Mouse (Mus musculus) lung, postnatal 4 days (tissue): ENCODE results near the gene Pigx.
A peak's percentile ranks its signal among the peaks of the same experiment; 100 is the strongest.
"Not testable (repeated sequence)": the region's sequence is repeated elsewhere in the genome, so short reads cannot be mapped to it uniquely, and the experiment has no call there.

Experiments
- DNase-seq, 2 experiments: peaks; one replicate each; pipeline ENCODE4 v3.0.0; 2021

Gene Pigx

DNA sequence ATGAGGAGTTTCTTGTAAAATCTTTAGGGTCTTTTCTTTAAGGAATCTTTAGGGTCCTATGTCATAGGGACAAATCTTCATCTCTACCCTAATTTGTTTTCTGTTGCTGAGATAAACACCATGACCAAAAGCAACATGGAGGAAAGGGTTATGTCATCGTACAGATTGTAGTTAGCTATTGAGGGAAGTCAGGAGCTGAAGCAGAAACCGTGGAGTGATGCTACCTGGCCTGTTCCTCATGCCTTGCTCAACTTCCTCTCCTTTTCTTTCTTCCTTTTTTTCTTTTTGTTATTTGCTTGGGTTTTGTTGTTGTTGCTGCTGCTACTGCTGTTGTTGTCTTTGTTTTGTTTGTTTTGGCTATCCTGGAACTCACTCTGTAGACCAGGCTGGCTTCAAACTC lies 9.0 kb upstream of the Pigx start:
- no peak for DNase-seq

DNA sequence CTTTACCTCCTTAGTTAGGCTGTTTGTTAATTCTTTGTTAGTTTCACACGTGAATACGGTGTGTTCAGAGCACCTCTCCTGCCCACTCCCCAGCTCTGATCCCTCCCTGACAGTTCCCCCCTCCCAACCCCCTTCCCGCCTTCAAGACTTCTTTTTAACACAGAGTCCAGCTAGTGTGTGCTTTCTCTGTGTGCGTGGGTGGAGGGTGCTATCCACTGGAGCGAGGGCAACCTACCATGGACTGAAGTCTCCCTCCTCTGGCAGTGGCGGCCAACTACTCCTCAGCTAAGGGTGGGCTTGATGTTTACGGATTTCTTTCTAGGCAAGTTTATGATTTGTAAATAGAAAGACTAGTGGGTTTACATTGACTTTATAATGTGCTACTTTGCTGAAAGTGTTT lies 8.6 kb upstream of the Pigx start:
- DNase-seq: no peak

DNA sequence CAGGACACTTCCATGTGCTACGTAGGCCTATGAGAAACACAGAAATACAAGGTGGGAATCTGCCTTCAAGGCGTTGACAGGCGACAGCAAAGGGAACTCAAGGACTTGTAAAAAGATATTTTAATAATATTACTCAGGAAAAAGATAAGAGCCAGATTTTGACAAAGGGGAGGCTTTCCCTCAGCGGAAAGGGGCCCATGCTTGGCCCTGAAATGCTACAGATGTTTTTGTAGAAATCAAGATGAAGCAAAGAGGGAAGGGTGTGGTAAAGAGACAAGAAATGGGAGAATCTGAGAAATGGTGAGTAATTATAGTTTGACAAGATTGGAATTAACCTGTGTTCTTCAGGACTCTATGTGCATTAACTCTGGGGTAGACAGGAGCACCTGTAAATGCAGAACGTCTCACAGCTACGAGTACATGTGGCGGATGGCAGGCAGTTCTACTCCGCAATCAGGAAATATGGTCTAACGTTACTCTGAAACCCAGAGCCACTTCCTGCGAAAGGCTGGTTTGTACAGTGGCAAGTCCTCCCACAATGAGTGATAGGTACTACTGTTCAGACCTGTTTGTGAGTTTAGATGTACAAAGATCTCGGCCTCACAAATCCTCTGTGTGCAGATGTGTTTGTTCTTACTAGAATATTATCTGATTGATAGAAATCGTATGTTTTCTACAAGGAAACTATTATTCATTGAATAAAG lies 8.0 kb upstream of the Pigx start:
- DNase-seq: no peak

DNA sequence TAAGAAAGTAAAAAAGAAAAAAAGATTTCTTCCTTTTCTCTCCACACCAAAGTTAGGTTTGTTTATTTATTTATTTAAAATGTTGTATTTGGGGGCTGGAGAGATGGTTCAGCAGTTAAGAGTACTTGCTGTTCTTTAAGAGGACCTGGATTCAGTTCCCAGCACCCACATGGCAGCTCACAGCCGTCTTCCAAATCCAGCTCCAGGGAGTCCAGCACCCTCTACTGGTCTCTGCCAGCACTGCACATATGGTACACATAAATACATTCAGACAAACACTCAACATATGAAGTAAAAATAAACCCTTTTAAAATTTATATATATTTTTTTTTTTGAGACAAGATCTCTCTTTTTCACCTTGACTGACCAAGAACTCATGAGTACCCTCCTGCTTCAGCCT lies 6.2 kb upstream of the Pigx start:
- no peak for DNase-seq

DNA sequence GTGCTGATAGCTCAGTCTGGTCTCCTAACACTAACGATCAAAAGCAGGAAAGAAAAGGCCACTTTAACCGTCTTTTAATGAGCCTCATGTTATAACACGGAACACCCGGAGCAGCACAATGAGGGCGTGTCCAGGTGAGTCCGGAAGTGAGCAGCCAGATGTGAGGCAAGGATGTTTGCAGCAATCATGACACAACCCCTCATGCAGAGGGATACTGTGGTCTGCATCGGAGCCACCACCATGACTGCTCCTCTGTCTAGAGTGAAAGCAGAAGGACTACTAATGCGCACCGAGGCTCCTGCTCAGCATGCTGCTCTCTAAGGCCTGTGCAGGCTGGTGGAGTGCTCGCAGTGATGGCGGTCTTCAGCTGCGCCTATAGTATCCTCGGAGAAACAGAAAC lies 2.8 kb upstream of the Pigx start:
- DNase-seq: no peak

DNA sequence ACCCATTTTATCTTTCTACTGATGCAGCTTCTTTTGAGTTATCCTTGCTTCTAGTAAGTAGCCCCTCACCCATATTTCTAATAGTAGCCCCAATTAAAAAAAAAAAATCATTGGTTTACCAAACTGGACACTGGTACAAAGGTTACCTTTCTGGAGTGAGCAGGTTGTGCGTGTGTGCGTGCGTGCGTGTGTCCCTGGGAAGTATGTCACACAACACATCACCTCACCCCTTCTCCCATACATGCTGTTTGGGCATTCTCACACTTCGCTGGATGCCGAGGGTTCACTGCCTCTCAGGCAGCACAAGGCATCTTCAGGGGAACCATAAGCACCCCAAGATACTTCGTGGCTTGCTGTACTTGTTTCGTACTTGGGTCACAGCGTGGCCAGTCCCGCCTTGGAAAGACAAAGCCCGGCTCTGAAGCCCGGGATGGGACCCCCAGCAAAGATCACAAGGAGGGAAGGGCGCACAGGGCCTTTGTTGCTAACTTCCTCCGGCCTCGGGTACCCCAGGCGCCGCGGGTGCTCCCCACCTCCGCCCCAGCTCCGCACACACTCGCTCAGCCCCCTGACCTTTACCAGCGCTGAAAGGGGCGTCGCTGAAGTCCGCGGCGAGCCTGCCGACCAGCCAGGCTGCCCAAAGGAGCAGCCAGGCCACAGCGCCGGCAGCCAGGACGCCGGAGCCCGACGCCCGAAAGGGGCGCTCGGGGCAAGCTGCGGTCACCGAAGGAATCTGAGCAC lies 473 bp downstream of the Pigx start:
- no peak for DNase-seq

DNA sequence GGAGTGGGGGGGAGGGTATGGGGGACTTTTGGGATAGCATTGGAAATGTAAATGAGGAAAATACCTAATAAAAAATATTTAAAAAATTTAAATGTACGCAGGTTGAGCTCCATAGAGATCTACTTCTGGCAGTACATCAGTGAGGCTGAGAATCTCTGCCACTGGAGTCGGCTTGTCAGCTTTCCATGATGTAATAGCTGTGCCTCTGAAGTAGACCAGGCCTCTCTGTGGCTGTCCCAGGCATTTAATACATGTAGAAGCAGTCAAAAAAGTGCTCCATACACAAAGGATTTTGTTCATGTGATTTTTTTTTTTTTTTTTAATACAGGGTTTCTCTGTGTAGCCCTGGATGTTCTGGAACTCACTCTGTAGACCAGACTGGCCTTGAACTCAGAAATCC lies 1.8 kb downstream of the Pigx start:
- not testable (repeated sequence) for DNase-seq

DNA sequence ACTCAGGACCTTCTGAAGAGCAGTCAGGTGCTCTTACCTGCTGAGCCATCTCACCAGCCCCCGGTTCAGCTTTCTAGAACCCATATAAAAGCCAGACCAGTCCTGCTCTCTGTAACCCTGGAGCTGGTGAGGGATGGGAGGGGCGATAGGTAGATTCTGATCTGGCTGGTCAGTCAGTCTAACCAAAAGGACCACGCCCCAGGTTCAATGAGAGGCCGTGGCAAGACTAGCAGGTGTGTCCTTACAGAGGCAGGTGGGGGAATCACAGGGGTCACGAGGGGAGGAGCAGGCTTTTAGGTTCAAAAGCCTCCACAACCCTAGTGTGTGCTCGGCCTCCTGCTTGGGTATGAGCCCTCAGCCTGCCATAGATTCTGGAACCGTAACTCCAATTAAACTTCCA lies 8.1 kb downstream of the Pigx start:
- DNase-seq: no peak

DNA sequence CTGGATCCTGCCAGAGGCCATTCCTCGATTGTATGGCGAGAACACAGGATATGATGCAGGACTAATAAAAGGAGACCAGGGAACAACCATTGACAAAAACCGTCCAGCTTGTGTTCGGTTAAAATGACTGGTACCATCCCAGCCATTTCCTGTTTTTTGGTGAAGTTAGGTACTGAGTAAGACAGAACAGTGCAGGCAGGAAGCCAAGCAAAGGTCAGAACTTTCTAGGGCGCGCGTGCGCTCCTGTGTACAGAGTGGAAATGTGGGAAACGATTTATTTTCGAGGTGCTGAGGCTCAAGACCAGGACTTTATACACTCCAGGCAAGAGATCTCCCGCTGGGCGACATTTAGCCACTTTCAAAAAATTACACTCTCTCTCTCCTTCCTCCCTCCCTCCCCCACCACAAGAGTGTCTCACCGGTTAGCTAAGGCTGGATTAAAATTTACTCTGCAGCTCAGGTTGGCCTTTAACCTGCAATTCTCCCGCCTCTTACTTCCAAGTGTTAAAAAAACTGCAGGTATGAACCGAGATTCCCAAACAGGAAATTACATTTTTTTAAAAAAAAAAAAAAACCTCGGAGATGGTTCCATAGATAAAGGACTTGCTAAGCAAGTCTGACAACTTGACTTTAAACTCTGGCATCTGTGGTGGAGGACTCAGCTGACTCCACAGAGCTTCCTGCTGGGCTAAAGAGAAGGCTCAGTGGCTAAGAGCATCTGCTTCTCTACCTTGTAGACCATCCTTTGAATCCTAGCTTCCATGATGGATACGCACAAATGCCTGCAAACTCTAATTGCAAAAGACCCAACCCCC lies 11.7 kb downstream of the Pigx start:
- peak in 1 of 2 experiments; percentile 38 for DNase-seq

DNA sequence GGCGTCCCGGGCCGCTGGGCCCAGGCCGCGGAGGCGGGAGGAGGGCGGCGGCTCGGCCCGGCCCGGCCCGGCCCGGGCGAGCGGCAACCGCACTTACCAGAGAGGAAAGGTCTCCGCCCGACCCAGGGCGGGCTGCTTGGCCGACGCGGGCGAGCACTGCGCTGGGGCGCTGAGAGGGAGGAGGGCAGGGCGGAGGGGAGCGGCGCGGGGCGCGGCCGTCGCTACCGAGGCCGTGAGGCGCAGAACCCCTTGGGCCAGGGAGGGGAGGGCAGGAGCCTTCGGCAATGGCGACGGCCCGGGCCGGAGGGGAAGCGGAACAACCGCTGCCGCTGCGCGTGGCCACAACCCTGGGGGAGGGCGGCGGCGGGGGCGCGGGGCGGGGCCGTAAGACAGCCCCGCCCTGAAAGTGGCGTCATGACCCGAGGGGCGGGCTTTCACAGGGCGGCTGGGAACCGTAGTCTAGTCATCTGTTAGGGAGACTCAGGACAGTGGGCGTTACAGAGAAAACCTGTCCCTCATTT lies 20.5 kb downstream of the Pigx start, which contains the start of gene Pak2:
Pak2 (minus strand) TSS at position 352 of the 521 bp plus-strand sequence.
- DNase-seq: peak; percentile 92 to 94

DNA sequence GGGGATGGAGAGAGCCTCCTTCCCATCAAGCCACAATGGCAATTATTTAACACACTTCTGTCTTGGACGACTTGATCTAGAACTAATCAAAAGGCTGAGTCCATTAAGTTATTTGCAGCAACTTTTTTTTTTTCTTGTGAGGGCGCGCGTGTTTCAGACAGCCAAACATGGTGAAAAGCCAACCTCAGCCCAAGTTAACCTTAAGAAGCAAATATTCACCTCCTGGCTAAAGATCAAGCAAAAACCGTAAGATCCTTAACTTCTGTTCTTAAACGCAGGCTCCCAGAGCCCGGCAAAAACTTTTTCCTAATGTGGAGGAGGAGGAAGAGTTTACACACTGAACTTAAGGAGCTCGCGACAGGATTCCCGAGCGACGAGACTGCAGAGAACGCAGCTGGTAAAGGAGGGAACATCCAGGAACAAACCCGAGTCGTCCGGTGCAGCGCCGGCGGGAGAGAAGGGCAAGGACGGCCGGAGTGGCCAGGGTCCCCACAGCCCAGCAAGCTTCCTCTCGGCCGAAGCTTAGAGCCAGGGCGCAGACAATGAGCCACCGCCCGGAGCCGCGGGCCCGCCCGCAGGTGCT lies 21.0 kb downstream of the Pigx start:
- DNase-seq: no peak

DNA sequence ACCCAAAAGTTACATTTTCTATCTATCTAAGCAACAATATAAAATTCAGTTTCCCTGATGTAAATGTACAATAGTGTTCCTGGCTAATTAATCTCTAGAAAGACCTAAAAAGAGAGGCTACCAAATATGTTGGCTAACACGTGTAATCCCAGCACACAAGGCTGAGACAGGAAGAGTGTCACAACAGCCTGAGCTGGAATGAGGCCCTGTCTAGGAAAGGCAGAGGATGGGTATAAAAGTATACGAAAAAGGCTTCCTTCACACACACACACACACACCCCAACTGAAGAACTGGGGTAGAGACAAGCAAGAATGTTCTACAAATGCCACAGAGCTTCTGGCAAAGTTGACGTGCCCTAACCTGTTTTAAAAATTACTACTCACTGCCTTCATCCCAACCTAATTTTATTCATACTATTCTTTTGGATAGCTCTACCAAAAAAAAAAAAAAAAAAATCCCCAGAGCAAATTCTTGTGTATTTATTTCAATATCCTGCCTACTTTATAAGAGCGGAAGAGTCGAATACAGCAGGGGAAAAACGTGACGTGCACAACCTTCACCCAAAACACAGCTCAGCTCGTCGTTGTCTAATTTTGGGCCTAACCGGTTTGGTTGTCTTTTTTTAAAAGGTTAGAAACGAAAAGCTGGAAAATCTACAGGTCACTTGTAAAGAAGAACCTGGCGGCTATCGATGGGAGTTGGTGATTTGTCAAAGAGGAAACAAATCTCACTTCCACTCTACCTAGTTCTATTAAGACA lies 21.7 kb downstream of the Pigx start:
- DNase-seq: peak in 1 of 2 experiments; percentile 14

DNA sequence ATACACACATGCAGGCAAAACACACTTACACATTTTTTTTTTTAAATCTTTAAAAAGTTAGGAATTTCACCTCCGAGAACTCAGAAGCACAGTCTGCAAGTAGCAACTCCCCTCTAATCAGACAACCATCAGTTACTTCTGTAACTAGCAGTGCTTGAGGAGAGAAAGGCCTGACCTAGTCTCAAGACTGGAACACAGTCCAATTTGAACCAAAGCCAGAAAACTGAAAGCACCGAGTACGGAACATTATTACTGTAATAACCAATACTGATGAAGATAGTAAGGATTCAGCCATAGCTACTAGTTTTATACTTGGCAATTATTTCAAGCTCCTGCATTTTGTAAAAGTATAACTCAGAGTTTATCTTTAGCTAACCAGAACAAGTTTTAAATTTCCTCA lies 23.1 kb downstream of the Pigx start:
- DNase-seq: no peak

DNA sequence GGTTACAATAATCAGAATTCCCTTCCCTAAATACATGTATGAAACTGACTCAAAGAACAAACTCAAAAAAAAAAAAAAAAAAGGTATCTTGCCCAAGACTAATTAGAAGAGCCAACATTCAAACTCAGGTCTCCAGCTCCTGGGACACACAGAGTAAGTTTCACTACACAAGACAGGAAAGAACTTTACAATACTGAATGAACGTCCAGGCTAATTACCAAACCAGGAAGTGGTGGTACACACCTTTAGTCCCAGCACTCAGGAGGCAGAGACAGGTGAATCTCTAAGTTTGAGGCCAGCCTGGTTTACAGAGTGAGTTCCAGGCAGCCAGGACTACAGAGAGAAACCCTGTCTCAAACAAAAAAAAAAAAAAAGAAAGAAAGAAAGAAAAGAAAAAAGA lies 23.8 kb downstream of the Pigx start:
- DNase-seq: no peak

DNA sequence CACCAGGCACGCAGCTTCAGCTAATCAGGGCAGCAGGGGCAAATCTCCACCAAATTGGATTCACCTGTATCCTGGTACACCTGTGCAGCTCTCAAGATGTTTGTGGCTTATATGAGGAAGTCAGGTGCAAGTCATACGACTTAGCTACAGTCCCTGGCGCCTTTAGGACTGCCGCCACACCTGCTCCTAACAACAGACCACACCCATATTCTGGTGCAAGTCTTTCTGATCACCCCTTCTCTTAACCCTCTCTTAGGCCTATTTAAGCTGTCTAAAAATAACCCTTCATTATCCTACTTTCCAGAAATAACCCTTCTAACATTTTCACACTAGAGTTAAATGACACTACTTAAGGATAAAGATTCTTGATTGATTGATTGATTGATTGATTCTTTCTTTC lies 29.5 kb downstream of the Pigx start:
- not testable (repeated sequence) for DNase-seq

DNA sequence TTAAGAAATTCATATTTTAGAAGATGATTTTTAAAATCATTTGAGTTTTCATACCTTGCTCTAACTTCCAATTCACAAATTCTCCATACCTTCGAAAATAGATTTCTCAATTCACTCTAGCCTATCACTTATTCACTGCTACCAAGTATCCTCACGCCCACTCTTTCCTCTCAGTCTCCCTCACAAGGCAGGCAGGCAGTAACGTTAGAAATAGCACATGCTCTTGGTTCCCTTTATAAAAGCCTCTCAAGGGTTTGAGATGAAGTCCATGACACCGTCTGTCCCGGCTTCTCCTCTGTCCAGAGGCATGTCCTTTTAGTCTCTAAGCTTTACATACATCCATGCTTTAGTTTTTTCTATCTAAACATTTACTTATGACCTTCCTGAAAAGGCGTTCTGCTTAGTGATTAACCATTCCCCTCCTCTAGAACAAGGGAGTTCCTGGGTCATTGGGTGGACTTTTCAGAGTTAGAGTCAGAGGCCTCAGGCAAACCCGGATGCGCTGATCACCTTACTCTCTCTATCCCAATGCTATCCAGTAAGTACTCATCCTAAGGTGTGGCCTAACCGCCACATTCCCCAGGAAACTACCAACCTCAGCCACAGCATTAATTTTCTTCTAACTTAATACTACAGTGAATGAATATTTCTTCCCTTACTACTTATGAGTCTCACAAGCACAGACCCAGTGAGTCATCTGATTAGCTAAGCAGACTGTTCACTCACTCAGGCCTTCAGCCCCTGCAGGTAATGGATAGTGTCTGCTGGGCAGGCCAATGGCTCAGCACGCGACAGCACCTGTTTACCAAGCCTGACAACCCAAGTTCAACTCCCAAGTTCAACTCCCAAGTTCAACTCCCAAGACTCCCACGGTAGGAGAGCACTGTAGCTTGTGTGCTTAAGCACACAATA lies 30.9 kb downstream of the Pigx start:
- no peak for DNase-seq

DNA sequence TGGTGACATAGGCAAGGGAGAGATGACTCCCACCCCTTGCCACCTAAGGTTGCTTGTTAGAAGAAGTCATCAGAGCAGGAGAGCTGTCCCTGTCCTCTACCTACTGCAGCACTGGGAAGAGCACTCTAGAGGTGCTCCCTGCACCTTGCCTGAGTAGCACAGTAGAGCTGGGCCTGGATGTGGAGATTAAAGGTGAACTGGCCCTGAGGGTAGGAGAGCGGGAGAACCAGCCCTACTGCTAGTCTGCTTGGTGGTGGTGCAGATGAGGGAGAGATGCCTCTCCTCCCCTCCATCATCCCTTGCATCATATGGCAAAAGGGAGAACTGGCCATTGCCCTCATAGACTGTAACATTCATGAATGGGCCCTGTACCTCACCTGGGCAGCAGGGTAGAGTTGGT lies 32.6 kb downstream of the Pigx start:
- DNase-seq: no peak

DNA sequence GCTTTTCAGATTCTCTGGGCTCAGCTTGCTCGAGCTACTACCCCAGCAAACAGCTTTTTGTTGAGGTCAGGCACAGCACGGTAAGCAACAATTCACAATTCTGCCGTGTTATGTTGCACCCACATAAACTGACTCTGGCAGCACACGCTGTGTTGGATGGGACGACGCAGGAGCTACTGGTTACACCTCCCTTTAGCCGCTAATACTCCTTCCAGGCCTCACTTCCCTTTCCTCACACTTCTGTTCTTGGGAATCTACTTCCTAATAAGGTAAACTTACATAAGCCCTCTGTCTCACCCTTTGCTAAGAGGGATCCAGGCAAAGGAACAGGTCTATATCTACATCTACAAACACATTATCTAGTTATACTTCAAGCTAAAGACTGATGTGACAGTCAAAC lies 35.6 kb downstream of the Pigx start:
- no peak for DNase-seq

DNA sequence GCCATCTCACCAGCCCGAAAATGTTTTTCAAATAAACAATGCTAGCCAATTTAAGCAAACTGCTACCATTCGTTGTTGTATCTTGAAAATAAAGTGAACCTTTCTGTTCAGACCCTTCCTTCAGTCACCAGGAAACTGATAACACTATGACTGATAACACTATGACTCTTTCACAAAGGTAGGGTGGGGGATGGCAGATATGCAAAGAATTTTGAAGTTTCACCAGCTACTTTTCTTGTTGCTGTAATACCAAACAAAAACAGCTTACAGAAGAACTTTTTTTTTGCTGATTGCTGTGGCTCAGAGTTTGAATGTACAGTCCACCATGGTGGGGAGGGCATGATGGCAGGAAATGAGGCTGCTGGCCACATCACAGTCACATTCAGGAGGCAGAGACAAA lies 37.3 kb downstream of the Pigx start:
- DNase-seq: no peak

DNA sequence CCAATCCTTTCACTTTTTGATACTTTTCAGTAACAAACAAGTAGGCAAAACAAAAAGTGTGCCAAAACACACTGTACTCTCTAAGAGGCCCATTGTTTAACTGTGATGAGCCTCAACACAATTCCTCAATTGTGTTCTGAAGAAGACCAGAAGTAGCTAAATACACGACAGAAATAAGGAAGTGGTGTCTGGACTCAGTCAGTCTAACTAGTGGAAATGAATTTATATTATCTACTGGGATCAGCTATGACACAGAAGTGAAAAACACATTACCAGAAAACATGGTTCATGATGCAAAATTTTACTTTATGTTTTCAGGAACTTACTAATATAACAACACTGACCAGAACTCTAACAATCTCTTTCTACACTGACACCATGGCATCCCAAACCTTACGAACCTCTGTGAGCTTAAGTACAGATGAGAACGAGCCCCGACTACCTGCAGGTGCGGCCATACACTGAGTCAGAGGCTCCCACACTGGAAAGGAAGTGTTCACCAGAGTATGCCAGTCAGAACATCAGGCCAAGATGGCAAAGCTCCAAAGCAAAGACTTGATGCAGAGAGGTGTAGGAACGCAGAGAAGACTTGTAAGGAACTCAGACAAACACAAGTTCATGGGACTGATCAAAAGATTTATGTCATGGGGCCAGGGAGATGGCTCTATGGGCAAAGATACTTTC lies 39.6 kb downstream of the Pigx start:
- DNase-seq: no peak

DNA sequence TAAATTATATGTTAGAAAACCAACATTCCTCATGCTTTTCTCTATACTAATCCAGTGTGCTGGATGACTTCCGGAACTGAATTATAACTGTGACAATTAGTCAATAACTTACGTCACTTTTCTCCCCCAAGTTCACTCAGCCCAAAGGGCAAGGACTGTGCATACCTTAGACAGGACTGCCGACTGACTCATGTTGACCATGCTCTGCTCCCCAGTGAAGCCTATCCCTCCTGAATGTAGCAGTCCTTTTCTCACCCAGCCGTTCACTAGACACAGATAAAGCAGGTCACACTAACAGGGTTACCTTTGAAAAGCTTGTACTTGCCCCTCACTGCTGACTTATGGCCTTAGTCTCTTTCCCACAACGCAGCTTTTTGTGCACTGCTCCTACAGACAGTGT lies 40.7 kb downstream of the Pigx start:
- DNase-seq: no peak
